Mouse (Mus musculus) liver, adult 2 months (tissue): ENCODE measurements around the gene Sycp3. TPM values are rescaled to one million over a fixed set of nuclear protein-coding genes. Genes with fewer than 3 reads are reported as not detected.

Experiments used
- DNase-seq: peaks from one replicate; pipeline ENCODE4 v3.0.0-alpha.2; 2011; ENCODE audit warnings: low read depth, low spot score; ENCODE audit errors: extremely low read depth
- H3K27ac ChIP-seq: fragments of 200-500 bp; replicated peaks from 2 replicates; pipeline ENCODE4 v1.5.1; 2012; ENCODE audit warnings: low read depth, mild to moderate bottlenecking, control low read depth, inconsistent platforms, low read length; ENCODE audit not compliant: insufficient read depth
- H3K27me3 ChIP-seq: fragments of 200-500 bp; 2 replicates; pipeline ENCODE4 v1.6.1; 2012; ENCODE audit warnings: mild to moderate bottlenecking, moderate library complexity, low read length, inconsistent platforms; ENCODE audit not compliant: control insufficient read depth, insufficient read depth
- H3K36me3 ChIP-seq: fragments of 200-500 bp; 2 replicates; pipeline ENCODE4 v1.6.1; 2012; ENCODE audit warnings: low read length, inconsistent platforms; ENCODE audit not compliant: control insufficient read depth, insufficient read depth
- H3K4me1 ChIP-seq: fragments of 200-500 bp; 2 replicates; pipeline ENCODE4 v1.6.1; 2011; ENCODE audit warnings: low read length; ENCODE audit not compliant: control insufficient read depth, insufficient read depth
- H3K4me3 ChIP-seq: fragments of 200-500 bp; 2 replicates; pipeline ENCODE4 v1.5.1; 2011; ENCODE audit warnings: low read depth, mild to moderate bottlenecking, control low read depth, low read length, moderate library complexity; ENCODE audit not compliant: insufficient read depth
- H3K79me2 ChIP-seq: fragments of 200-500 bp; 2 replicates; pipeline ENCODE4 v1.6.1; 2012; ENCODE audit warnings: inconsistent platforms, mild to moderate bottlenecking, low read length, moderate library complexity; ENCODE audit not compliant: control insufficient read depth, insufficient read depth
- H3K9ac ChIP-seq: fragments of 200-500 bp; 2 replicates; pipeline ENCODE4 v1.6.1; 2012; ENCODE audit warnings: low read depth, mild to moderate bottlenecking, control low read depth, inconsistent platforms, low read length
- CTCF ChIP-seq: fragments of 200-500 bp; IDR thresholded peaks from 2 replicates; pipeline ENCODE4 v1.5.1; 2011; ENCODE audit warnings: low read depth, low read length, control low read depth
- POLR2A ChIP-seq: fragments of 200-500 bp; IDR thresholded peaks from 2 replicates; pipeline ENCODE4 v1.6.1; 2011; ENCODE audit warnings: low read length, control low read depth; ENCODE audit not compliant: insufficient read depth; ENCODE audit errors: extremely low read depth
- WGBS: fragments of 180-500 bp; shearing (Covaris S2); methylation state at CpG from one replicate; pipeline ENCODE4 v1.1.7; 2018; 5-methylcytosine and 5-hydroxymethylcytosine counted together
- polyA plus RNA-seq: library from polyadenylated mRNA; depleted of rRNA; stranded (reverse); fragments of >200 nt; gene quantifications from 2 replicates; pipeline ENCODE4 v1.2.3, GENCODE M21; 2012
- total RNA-seq: library from RNA; depleted of rRNA; stranded (reverse); fragments of >200 nt; gene quantifications from 2 replicates; pipeline ENCODE4 v1.2.3, GENCODE M21; 2014

The Sycp3 gene
- total and polyA plus RNA-seq, 2 experiments = not detected

- peak; percentile 12 for DNase-seq
- no peaks in the 10 kb centered on the region for H3K4me1 ChIP-seq
- no peak overlapping the region for H3K4me3 ChIP-seq
- 91% methylated on average over 19 of the region's 19 CpGs for WGBS
- TF ChIP-seq POLR2A (no peak), CTCF (no peak)
- no peak overlapping the region for H3K27ac ChIP-seq
- H3K9ac ChIP-seq = no peak overlapping the region
- H3K27me3 ChIP-seq = no peaks in the 10 kb centered on the region
- H3K36me3 ChIP-seq = peaks cover 2% of the 10 kb centered on the region; the same call in 1 of the 2 replicates
- no peaks in the 10 kb centered on the region for H3K79me2 ChIP-seq
These were observed 38.5 kb upstream of the Sycp3 start for GRCm38 (mm10) chr10:88420655-88421435.

DNA sequence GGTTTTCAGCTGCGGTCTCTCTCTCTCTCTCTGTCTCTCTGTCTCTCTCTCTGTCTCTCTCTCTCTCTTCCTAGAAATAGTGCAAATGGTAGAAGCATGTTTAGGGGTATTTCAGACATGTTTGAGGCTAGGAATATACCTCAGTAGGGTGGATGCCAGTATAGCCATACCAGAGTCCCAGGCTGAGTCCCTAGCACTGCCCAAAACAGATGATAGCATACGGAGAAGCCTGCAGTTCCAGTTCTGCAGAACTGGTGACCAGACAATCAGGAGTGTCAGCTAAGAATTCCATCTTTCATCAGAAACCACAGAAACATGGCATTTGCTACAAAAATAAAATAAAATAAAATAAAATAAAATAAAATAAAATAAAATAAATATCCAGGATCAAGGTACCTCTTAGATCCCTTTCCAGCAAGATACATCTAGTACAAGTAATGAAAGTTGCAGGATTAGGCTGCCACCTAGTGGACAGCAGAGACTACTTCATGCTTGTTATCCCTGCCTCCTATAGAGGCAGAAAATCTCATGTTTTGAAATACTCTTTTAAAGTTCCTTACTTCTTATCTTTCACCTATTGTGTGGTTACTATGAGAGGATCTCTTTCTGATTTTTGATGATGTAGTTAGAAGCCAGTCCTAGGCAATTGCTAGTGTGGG is 33.1 kb upstream of the Sycp3 start:
- no peaks in the 10 kb centered on the region for H3K4me1 ChIP-seq
- peak; percentile 61 for DNase-seq
- 95% methylated on average over 2 of the region's 2 CpGs for WGBS

DNA sequence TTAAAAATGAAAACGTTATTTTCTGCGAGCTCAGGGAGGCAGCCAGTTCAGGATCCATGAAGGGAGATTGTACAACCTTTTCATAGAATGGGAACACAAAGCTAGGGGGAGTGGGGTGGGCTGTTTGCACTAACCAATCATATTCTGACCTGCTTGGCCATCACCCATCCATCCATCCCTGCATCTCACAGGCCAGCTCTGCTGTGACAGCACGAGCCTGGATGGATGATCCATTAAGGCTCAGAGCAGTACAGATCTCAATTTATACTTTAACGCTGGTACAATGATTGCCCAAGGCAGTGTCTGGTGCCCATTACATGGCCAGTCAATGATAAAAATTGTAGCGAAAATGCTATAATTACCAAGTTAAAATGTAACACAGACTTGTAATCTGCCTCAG is 32.5 kb upstream of the Sycp3 start:
- DNase-seq = no peak
- no peak overlapping the region for H3K27ac ChIP-seq
- peaks cover 4% of the 10 kb centered on the region; the same call in 1 of the 2 replicates for H3K36me3 ChIP-seq
- no peak overlapping the region for H3K4me3 ChIP-seq
- TF ChIP-seq CTCF = no peak
- TF ChIP-seq POLR2A = no peak
- H3K27me3 ChIP-seq = no peaks in the 10 kb centered on the region
- H3K4me1 ChIP-seq = no peaks in the 10 kb centered on the region
- WGBS = 62% methylated on average over 5 of the region's 5 CpGs
- no peak overlapping the region for H3K9ac ChIP-seq
- H3K79me2 ChIP-seq = no peaks in the 10 kb centered on the region

More for the DNA sequence above, 33.1 kb upstream of the Sycp3 start:
- Histone ChIP-seq H3K9ac (no peak overlapping the region), H3K79me2 (no peaks in the 10 kb centered on the region), H3K27ac (no peak overlapping the region), H3K4me3 (no peak overlapping the region), H3K27me3 (no peaks in the 10 kb centered on the region), H3K36me3 (peaks cover 4% of the 10 kb centered on the region; the same call in 1 of the 2 replicates)
- TF ChIP-seq POLR2A = no peak
- TF ChIP-seq CTCF = 0 out of 2 replicates have a peak, but pooled peaks have one; percentile 10

DNA sequence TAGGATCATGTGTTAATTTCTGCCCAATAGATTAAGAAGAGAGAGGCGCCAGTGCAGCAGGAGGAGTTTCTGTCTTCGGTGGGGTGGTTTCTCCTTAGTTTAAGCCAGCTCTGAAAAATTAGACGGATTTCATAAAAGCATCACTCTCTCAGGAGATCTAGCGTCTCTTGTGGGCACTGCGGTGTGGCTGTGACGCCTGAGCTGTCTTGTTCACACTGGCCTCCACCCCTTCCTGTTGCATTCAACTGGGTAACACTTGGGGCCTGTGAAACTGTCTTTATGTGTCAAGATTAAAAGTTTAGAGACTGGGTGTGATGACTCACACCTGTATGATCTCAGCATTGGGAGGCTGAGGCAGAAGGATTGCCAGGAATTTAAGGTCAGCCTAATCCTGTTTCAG is 31.4 kb upstream of the Sycp3 start:
- no peak overlapping the region for H3K9ac ChIP-seq
- 94% methylated on average over 6 of the region's 6 CpGs for WGBS
- H3K27me3 ChIP-seq = no peaks in the 10 kb centered on the region
- H3K27ac ChIP-seq = no peak overlapping the region
- H3K79me2 ChIP-seq = no peaks in the 10 kb centered on the region
- no peak overlapping the region for H3K4me3 ChIP-seq
- no peaks in the 10 kb centered on the region for H3K4me1 ChIP-seq
- peaks cover 6% of the 10 kb centered on the region; the same call in 1 of the 2 replicates for H3K36me3 ChIP-seq
- DNase-seq = no peak
- no peak for TF ChIP-seq POLR2A
- no peak for TF ChIP-seq CTCF

- Histone ChIP-seq H3K27me3 (no peaks in the 10 kb centered on the region), H3K36me3 (peaks cover 9% of the 10 kb centered on the region; the same call in 1 of the 2 replicates), H3K27ac (no peak overlapping the region; the same call in 1 of the 2 replicates), H3K9ac (no peak overlapping the region), H3K4me3 (no peak overlapping the region), H3K4me1 (no peaks in the 10 kb centered on the region), H3K79me2 (no peaks in the 10 kb centered on the region)
- WGBS = 79% methylated on average over 6 of the region's 6 CpGs
- DNase-seq = peak; percentile 40
- TF ChIP-seq CTCF (no peak), POLR2A (no peak)
These were observed 18.1 kb upstream of the Sycp3 start for GRCm38 (mm10) chr10:88441224-88441623.

- Histone ChIP-seq H3K27me3 (no peaks in the 10 kb centered on the region), H3K9ac (no peak overlapping the region), H3K4me1 (no peaks in the 10 kb centered on the region; the same call in 1 of the 2 replicates), H3K27ac (no peak overlapping the region), H3K4me3 (no peak overlapping the region), H3K79me2 (no peaks in the 10 kb centered on the region), H3K36me3 (no peaks in the 10 kb centered on the region)
- 57% methylated on average over 2 of the region's 2 CpGs for WGBS
- TF ChIP-seq POLR2A (no peak), CTCF (no peak)
- peak; percentile 77 for DNase-seq
These were observed 8.1 kb upstream of the Sycp3 start for GRCm38 (mm10) chr10:88451221-88451620.
